Mouse (Mus musculus): Measurements from ENCODE around the gene Lrp2bp.

Lrp2bp gene

DNA sequence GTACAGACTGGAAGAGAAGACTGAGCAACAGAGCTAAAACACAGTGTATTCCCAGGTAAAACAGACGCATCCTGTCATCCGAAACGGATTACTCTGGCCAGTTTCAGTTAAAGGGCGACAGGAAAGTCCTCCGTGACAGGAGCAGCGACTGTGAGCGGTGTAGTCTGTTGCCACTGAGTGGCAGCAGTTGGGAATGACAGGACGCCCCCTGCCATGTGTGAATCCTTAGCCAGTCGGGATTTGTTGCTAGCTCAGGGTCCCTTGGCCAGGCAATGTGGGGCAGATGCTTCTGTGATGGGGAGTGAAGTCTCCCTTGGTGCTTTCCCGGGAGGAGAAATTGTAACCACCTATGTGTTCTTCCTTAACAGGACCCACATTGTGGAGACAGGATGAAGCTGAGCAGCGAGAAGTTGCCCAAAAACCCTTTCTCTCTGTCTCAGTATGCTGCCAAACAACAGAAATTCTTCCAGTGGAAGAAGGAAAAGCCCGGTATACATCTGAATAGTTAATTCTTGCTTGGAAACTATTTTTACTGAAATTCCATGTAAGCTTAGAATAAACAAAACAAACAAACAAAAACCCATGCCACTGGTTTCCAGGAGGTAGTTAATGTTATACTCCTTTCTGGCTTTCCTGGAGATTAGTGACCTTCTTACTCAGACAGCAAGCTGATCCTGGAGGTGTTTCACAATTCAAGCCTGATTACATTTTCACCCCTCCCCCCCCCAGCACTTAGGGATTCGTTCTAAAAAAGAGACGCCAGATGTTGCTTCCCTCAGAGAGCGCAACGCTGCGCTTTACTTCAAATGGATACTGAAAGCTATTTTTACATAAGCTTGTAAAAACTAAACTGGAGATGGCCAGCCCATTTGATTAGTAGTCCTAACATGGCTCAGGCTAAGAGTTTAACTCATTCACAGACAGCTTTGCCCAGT is 11.9 kb downstream of the Lrp2bp start:
- in situ Hi-C loops (cut with MboI, MseI): no loop called here

DNA sequence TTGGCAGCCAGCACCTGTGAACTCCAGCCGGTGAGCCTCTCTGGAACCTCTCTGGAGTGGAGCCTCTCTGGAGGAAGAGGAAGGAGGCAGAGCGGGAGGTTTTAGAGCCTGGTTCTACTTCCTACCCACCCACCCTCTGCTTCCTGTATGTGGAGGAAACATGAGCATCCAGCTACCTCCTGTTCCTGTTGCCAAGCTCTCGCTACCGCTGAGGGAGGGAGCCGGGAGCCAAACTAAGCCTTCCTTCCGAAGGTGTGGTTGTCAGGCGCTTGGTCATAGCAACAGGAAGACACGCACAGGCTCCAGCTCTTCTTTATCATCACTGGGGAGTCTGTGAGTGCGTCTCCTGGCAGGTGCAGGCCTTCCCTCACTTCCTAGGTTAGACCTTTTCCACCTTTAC is 23.1 kb downstream of the Lrp2bp start:
- in situ Hi-C loops (cut with MboI, MseI): no loop called here

DNA sequence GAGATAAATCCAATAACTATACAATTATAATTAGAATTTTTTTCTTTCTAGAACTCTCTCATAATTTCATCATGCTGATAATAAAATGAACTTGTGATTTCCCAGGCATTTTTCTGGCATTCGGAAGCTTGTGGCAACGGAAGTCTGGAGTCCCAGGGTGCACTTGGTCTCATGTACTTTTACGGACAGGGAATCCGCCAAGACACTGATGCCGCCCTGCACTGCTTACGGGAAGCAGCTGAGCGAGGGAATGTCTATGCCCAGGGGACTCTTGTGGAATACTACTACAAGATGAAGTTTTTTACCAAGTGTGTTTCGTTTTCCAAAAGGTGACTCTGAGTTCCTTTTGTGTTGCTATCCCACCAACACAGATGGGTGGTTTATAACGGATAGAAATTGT is 23.7 kb downstream of the Lrp2bp start:
- in situ Hi-C loops (cut with MboI, MseI): no loop called here

DNA sequence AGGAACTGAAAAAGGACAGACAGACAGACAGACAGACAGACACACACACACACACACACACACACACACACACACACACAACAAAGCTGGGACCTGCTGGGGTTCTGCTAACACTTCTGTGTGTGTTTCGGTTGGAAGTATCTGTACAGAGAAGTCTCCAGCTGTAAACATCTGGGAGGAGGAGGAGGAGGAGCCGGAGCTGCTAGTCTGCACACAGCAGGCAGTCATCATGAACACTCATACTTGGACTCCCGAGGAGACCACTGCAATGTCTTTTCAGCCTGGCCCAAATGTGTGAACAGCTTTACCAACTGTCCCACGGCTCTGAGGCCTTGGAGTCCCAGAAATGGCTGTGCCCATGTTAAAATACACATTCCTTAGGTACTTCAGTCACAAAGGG is 25.3 kb downstream of the Lrp2bp start:
- in situ Hi-C loops (cut with MboI, MseI): no loop called here

DNA sequence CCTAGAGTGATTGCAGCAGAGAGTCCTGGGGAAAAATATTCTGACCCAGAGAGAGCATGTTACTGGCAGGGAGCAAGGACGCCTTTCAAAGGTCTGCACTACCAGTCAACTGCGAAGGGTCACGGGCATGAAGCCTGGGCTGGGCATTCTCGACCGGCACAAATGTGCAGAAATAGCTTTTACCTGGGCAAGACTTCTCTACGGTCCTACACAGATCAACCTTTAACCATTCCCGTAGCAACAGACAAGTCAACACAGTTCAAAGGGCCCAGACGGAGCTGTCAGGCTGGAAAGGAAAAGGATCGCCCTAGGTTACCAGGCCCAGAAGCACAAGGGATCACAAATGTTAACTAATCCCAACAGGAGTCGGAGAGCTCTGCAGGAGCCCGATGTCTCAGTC is 37.1 kb downstream of the Lrp2bp start:
- in situ Hi-C loops (cut with MboI, MseI): no loop called here

DNA sequence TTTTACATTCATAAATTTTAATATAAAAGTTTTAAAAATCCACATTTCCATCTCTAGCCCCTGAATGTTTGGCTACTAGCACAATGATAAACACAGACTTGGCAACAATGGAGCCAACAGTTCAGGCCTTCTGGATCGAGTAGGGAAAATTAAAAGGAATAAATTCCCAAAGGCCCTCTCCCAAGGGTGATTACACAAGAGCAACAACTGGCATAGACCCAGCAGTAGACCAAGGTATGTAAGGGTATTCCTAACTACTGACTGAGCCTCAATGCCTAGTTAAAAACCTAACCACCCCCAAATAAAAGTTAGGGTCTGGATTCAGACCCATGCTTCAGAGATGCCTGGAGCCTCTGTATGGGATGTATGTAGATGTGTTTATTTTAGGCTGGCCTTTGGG is 40.6 kb downstream of the Lrp2bp start:
- in situ Hi-C loops (cut with MboI, MseI): no loop called here

DNA sequence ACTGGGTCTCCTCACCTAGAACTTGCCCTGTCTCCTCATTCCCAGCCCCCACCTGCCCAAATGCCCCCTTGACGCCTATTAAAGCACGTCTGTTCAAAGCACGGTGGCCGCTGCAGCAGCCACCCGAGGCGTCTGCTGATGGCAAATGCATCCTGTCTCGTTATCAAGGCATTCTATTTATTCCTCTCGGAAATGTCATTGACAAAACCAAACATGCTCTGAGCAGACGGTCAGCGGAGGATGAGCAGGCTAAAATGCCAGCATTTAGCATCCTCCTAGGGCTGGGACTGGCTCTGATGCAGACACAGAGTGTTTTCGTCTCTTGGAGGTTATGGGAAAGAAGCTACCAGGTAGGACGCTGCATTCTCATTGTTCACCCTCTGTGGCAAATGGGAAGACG is 41.2 kb downstream of the Lrp2bp start:
- in situ Hi-C loops (cut with MboI, MseI): no loop called here

DNA sequence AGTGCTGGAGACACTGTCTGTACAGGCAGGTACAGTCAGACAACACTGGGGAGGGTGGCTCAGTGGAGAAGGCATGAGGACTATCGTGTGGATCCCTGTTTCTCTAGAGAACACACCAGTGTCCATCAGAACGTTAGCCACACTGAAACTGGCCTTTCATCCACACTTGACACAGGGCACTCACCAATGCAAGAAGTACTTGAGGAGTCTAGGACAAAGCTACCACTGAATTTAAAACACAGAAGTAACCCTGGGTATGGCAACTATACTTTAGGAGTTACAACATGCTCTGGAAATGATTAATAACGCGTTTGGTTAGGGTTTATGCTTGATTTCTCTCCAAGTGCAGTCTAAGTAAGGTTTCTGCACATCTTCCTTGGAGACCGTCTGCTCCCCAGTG is 73.7 kb downstream of the Lrp2bp start:
- in situ Hi-C loops (cut with MboI, MseI): no loop called here

DNA sequence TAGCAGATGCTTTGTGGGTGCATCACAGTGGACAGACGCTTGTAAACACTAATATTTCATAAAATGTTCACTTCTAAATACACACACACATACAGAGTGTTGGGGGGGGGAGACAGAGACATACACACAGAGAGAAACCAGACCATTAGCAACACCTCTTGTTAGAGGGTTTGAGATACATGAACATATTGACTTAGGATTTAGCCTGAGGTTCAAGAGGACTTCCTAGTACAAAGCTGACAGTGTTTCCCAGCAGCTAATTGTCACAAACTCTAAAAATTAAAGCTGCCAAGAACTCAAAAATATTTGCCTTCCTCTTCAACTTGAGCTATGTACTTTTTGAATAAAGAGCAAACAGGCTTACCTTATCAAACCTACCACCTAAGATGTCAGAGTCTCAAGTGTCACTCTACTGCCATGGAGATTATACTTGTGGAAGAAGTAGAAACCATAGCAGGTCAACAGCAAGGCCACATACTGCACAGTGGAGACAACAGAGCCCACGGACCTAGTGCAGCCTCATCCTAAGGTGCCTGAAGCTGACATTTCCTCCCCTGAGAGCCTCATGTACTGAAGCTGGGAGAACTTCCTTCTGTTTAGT is 74.5 kb downstream of the Lrp2bp start:
- in situ Hi-C loops (cut with MboI, MseI): no loop called here

DNA sequence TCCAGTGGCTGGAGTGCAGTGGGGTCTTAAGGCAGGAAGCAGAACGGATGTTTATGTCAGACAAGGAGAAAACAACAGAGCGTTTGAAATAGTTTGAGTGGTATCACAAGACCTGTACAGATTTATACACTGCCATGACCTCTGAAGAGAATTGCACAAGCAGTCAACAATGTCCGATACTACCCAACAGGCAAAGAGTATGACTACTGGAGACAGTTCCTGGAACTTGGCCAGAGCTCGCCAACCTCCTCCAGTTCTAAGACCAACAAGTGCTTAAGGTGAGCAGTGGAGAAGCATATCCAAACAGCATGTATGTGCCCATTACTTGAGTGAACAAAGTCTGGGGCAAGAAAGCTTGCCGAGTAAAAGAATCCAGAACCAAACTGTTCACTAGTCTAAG is 76.1 kb downstream of the Lrp2bp start:
- in situ Hi-C loops (cut with MboI, MseI): no loop called here

DNA sequence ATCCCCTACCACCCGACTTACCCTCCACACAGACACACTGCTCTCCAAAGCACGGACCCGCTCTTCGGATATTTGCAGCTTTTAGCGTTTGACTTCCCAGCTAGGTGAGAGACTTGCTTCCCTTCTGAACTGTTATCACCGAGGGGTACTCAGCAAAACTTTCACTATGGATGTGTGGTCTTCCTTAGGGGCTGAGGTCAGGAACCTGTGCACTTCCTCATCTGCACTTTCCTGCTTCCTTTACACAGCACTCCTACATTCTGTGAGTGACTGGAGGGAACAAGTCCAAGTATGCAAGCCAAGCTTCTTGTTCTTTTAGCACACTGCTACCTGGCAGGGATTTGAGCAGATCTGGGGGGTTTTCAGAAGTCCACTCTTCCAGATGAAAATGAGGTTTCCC is 79.8 kb downstream of the Lrp2bp start:
- in situ Hi-C loops (cut with MboI, MseI): no loop called here

Measured in T-helper 17 cell (primary cell).